Mouse (Mus musculus) lung, postnatal 4 days (tissue): ENCODE results near the gene Ppm1j.

Experiments used
- DNase-seq, 2 experiments: peaks; one replicate each; pipeline ENCODE4 v3.0.0; 2021

Gene Ppm1j

GRCm38 (mm10) chr3:104815346-104815745, 34.5 kb downstream of the Ppm1j start:
- no peak for DNase-seq

DNA sequence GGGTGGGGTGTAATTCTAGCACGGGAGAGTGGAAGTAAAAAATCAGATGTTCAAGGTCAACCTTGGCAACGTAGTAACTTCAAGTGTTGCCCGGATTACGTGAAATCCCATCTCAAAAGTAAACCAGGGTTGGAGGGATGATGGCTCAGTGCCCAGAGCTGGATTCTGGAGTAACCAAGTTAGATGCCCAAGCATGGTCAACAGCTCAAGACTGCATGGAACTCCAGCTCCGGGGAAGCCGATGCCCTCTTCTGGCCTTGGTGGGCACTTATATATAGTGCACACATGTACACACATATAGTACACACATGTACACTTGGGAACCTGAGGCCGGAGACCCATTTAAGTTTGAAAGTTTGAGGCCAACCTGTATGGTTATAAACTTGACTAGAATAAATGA, 35.3 kb downstream of the Ppm1j start:
- no peak for DNase-seq

- DNase-seq, result peak; percentile 73 to 77
These were observed 36.7 kb downstream of the Ppm1j start for GRCm38 (mm10) chr3:104817481-104817990.

DNA sequence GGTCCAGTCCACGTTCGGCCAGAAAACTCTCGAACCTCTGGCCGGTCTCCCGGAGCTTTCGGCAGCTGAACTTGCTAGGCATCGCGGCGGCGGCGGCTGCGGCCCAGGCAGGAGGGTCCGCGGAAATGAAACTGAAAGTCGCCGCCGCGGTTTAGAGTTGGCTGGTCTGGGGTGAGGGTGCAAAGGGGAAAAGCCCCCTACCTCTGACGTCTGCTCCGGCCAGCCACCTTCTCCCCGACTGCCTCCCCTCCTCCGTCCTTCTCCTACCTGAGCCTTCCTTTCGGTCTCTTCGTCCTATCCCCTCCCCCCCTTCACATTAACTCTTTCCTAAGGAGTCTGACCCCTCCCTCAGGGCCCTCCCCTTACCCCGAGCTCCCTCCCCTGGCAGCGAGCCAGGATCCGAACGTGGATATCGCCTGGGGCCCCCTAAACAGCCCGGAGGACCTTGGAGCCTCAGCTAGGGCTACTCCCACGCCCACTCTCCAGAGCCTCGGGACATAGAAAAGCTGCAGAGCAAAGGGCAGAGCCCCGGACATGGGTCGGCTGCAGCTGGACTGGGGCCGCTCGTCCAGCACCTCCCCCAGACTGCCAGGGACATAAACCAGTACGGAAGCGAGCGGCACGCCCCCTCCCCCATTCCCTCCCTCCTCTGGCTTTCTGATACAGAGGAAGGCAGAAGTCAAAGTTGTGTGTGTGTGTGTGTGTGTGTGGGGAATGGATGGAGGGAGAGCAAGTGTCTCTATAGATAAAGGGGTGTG, 37.3 kb downstream of the Ppm1j start, which contains the start of gene Mov10:
Gene Mov10, minus strand, starts transcription at position 573 of the 758 bp plus-strand sequence.
- DNase-seq, result peak; percentile 77 to 88

DNA sequence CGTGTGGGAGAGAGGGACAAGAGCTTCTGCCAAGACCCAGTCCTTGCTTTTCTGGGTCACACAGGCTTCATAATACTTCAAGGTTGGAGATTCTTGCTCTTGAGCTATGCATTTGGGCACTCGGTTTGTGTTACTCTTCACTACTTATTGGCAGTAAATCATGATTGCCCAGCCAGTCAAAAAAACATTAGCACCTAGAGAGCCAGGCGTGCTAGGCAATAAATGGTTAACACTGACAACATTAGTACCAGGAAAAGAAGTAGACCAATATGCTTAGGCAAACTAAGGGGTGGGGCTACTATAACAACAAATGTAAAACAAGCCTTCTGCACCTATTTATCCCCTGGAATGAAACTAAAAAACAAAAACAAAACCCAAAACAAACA, 37.9 kb downstream of the Ppm1j start:
- no peak for DNase-seq

DNA sequence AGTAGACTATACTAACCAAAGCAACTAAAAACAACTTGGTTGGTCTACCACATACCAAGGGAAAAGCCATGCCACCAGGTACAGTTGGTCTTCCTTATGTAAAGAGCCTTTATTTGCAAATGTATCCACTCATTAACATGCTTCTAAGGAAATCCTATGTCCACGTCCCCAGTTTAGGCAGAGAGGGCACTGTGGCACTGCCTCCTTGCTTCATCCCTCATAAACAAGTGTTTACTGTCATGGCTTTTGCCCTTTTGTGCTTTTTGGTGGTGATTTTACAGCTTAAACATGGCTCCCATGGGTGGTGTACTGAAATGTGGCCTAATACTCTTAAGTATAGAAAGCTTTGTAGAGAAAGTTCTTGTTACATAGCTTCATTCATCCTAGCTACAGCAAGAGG, 39.6 kb downstream of the Ppm1j start:
- DNase-seq, result no peak

DNA sequence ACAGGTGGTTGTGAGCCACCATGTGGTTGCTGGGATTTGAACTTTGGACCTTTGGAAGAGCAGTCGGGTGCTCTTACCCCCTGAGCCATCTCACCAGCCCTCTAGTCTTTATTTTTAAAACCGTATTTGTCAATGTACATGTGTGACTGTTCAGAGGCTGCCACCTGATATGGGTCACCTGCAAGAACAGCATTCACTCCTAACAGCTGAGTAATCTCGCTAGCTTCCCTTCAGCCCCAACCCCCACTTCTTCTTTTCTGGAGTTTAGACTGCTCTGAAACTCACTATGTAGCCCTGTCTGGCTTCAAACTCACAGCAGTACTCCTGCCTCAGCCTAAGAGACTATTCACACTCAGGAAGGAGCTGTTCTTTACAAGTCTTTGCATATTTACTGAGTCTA, 41.6 kb downstream of the Ppm1j start:
- no peak for DNase-seq
